Mouse (Mus musculus) lung, postnatal 0 days (tissue): ENCODE results near the gene Selenoi. TPM values are rescaled to one million over a fixed set of nuclear protein-coding genes. Genes with fewer than 3 reads are reported as not detected.
A peak's percentile ranks its signal among the peaks of the same experiment; 100 is the strongest.

Experiments used
- ATAC-seq: fragments of 200-750 bp; cut with Nextera tagmentation; 2 replicates; pipeline ENCODE4 v1.8.0; 2017; ENCODE audit warnings: moderate library complexity
- DNase-seq: peaks from one replicate; pipeline ENCODE4 v3.0.0-alpha.2; 2016; ENCODE audit warnings: low spot score
- H3K27ac ChIP-seq: fragments of 300-500 bp; sonication (generic); 2 replicates; pipeline ENCODE4 v1.5.1; 2014; ENCODE audit warnings: antibody characterized with exemption, mild to moderate bottlenecking, low read length, mixed read lengths
- H3K27me3 ChIP-seq: fragments of 300-500 bp; sonication (generic); replicated peaks from 2 replicates; pipeline ENCODE4 v1.6.1; 2014; ENCODE audit warnings: low read length, mixed read lengths; ENCODE audit not compliant: insufficient read depth
- H3K36me3 ChIP-seq: fragments of 300-500 bp; sonication (generic); 2 replicates; pipeline ENCODE4 v1.6.1; 2014; ENCODE audit warnings: low read length, mixed read lengths; ENCODE audit not compliant: insufficient read depth
- H3K4me1 ChIP-seq: fragments of 300-500 bp; sonication (generic); 2 replicates; pipeline ENCODE4 v1.6.1; 2014; ENCODE audit warnings: antibody characterized with exemption, low read depth, low read length, mixed read lengths; ENCODE audit not compliant: insufficient read depth
- H3K4me2 ChIP-seq: fragments of 300-500 bp; sonication (generic); replicated peaks from 2 replicates; pipeline ENCODE4 v1.6.1; 2014; ENCODE audit warnings: low read depth, mild to moderate bottlenecking, low read length, moderate library complexity, mixed read lengths
- H3K4me3 ChIP-seq: fragments of 300-500 bp; sonication (generic); 2 replicates; pipeline ENCODE4 v1.5.1; 2014; ENCODE audit warnings: low read depth, low read length
- H3K9ac ChIP-seq: fragments of 300-500 bp; sonication (generic); replicated peaks from 2 replicates; pipeline ENCODE4 v1.6.1; 2014; ENCODE audit warnings: low read depth, mild to moderate bottlenecking
- H3K9me3 ChIP-seq: fragments of 300-500 bp; sonication (generic); 2 replicates; pipeline ENCODE4 v1.6.1; 2016; ENCODE audit warnings: low read length, mixed read lengths
- CTCF ChIP-seq: IDR thresholded peaks from 2 replicates; pipeline ENCODE4 v1.5.1; 2016; ENCODE audit warnings: antibody characterized with exemption, mild to moderate bottlenecking
- EP300 ChIP-seq: IDR thresholded peaks from 2 replicates; pipeline ENCODE4 v1.6.1; 2016; ENCODE audit warnings: antibody characterized with exemption, mild to moderate bottlenecking, control low read depth
- WGBS: fragments of 180-500 bp; shearing (Covaris S2); extraction: QIAGEN DNeasy Blood & Tissue Kit; methylation state at CpG from one replicate; pipeline ENCODE4 v1.1.7; 2014; 5-methylcytosine and 5-hydroxymethylcytosine counted together
- polyA plus RNA-seq: library from polyadenylated mRNA; unstranded; fragments of >200 nt; fragmentation: Nextera tagmentation; extraction: Ambion mirVana; gene quantifications from 2 replicates; pipeline ENCODE4 v1.2.1, GENCODE M21; 2015

The Selenoi gene
- polyA plus RNA-seq, 1 experiment from 2014 or later, result 9.4 TPM

DNA sequence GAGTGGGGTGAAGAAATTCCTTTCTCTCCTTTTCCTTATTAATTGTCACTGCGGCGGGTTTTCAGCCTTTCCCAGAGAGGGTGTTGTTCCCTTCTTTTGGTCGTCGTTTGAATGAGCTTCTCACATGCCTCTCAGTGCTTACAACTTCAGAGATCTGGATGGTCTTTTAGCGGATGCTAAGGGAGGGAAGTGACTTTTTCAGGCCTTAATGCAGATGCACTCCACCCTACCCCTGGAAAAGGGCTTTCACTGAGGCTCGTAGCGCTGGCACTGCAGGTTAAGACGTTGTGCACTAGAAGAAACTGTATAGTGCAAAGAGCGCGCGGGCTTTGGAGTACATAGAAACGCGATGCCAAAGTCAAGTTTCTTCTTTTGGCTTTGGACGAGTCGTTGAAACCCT is 661 bp downstream of the Selenoi start:
- no peaks in the 10 kb centered on the region for H3K36me3 ChIP-seq
- no peak for ATAC-seq
- H3K9ac ChIP-seq, result peak overlapping the region; percentile 48
- no peaks in the 10 kb centered on the region for H3K4me1 ChIP-seq
- 2% methylated on average over 15 of the region's 15 CpGs for WGBS
- peak; percentile 19 for DNase-seq
- no peaks in the 10 kb centered on the region for H3K9me3 ChIP-seq
- peak overlapping the region; percentile 92 for H3K4me2 ChIP-seq
- H3K27me3 ChIP-seq, result no peaks in the 10 kb centered on the region
- TF ChIP-seq EP300 (no peak), CTCF (no peak)
- peak overlapping the region; percentile 79 for H3K4me3 ChIP-seq
- H3K27ac ChIP-seq, result peak overlapping the region; percentile 81

DNA sequence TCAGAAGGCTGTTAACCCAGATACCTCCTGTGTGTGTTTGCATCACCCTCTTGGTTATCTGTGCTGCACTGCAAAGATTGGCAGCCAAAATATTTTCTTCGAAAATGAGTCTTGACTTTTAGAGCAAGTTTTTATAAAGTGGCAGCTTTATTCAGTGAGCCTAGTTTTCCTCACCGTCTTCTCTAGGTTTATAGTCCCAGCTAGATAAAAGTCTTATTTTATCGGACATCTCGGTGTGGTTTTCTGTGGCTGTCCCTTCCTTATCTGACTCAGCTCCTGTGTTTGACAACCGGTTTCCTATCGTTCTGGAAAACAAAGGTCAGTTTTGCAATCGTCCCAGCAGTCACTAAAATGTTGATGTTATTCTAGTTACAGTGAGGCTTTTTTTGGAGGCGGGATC is 1.6 kb downstream of the Selenoi start:
- no peak overlapping the region for H3K4me3 ChIP-seq
- WGBS, result 28% methylated on average over 8 of the region's 8 CpGs
- no peaks in the 10 kb centered on the region for H3K27me3 ChIP-seq
- no peaks in the 10 kb centered on the region for H3K9me3 ChIP-seq
- H3K27ac ChIP-seq, result no peak overlapping the region
- ATAC-seq, result no peak
- TF ChIP-seq EP300 (no peak), CTCF (no peak)
- DNase-seq, result peak; percentile 34
- H3K4me2 ChIP-seq, result no peak overlapping the region
- H3K9ac ChIP-seq, result no peak overlapping the region
- no peaks in the 10 kb centered on the region for H3K4me1 ChIP-seq
- H3K36me3 ChIP-seq, result no peaks in the 10 kb centered on the region

DNA sequence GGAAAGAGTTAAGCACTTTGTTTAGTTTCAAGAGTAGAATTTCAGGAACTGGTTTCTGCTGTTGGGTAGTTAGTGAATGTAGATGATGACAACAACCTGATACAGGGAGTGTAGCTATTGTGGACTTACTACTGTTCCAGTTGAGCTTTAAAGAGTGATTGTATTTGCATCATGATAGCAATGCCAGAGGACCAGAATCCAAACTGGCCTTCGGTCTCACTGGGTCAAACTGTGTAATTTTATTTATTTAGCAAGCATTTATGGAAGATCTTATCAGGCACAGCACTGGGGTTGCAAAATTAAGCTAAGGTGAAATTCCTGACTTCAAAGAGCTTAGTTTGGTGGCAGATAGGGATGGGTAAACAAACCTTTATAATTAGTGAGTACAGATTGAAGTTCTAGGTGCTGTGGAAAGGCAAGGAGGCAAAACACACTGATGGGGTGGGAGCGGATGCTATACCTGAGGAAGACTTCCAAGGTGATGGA is 3.3 kb downstream of the Selenoi start:
- no peaks in the 10 kb centered on the region for H3K36me3 ChIP-seq
- H3K9me3 ChIP-seq, result no peaks in the 10 kb centered on the region
- 76% methylated on average over 2 of the region's 2 CpGs for WGBS
- no peak for ATAC-seq
- no peak overlapping the region for H3K27ac ChIP-seq
- H3K4me2 ChIP-seq, result no peak overlapping the region
- H3K4me1 ChIP-seq, result no peaks in the 10 kb centered on the region
- H3K9ac ChIP-seq, result no peak overlapping the region
- H3K4me3 ChIP-seq, result no peak overlapping the region
- no peak for DNase-seq
- H3K27me3 ChIP-seq, result no peaks in the 10 kb centered on the region
- no peak for TF ChIP-seq EP300
- no peak for TF ChIP-seq CTCF

DNA sequence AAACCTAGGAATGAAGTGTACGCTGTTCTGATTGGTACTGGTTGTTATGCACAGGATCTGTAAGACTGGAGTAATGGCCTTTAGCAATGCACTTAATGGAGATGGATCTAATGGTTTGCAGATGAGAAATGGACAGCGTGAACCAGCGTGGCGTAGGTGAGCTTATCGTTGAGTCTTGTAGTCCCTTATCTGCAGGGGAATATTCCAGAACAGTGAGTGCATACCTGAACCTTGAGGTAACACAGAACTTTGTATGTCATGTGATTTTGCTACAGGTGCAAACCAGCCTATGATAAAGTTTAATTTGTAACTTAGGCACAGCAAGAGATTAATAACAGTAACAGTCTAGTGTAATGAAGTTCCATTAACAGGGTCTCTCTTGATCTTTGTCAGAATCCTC is 6.2 kb downstream of the Selenoi start:
- Histone ChIP-seq H3K4me3 (no peak overlapping the region), H3K4me2 (no peak overlapping the region), H3K4me1 (no peaks in the 10 kb centered on the region), H3K27me3 (no peaks in the 10 kb centered on the region), H3K27ac (no peak overlapping the region), H3K9ac (no peak overlapping the region), H3K9me3 (no peaks in the 10 kb centered on the region), H3K36me3 (no peaks in the 10 kb centered on the region)
- ATAC-seq, result no peak
- WGBS, result 79% methylated on average over 5 of the region's 5 CpGs
- no peak for DNase-seq
- TF ChIP-seq CTCF, result no peak
- TF ChIP-seq EP300, result no peak

DNA sequence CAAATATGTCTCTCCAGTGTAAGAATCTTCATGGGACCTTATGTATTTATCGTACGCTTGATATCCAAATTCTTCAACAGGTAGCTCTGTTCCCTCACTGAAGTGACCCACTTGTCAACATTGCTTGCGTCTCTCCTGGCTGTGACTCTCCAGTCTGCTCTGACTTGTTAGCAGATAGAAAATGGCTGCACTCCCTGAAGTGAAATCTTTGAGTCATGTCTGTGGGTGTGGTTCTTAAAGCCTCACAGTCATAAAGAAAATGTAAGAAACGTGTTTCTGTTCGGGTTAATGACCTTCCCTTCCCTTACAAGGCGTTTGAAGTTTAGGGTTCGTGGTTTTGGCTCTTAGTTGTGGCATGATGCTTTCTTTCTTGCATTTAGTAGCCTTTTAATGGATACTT is 8.2 kb downstream of the Selenoi start:
- ATAC-seq (no peak), DNase-seq (peak; percentile 18)
- Histone ChIP-seq H3K9ac (no peak overlapping the region), H3K36me3 (no peaks in the 10 kb centered on the region), H3K27ac (no peak overlapping the region), H3K4me1 (no peaks in the 10 kb centered on the region), H3K4me2 (no peak overlapping the region), H3K4me3 (no peak overlapping the region), H3K27me3 (no peaks in the 10 kb centered on the region), H3K9me3 (no peaks in the 10 kb centered on the region)
- TF ChIP-seq CTCF (no peak), EP300 (no peak)
- 68% methylated on average over 7 of the region's 7 CpGs for WGBS

DNA sequence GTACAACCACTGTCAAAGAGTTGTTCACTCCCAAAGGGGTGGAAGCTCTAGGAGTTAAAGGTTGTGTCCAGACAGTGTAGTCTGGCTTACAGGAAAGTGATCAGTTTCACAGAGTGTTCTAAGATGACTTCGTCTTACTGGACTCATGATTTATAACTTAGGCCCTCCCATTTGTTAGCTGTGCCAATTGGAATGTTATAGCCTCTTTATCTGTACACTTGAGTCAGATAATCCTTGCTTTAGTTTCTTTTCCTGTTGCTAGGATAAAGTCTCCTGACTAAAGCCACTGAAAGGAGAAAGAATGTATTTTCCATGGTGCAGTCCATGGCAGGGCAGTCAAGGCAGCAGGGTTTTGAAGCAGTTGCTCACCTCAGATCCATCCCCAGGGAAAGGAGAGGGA is 10.0 kb downstream of the Selenoi start:
- ATAC-seq (peak; percentile 48; the same call in 1 of the 2 replicates), DNase-seq (peak; percentile 60)
- Histone ChIP-seq H3K9me3 (no peaks in the 10 kb centered on the region), H3K27ac (no peak overlapping the region), H3K36me3 (no peaks in the 10 kb centered on the region), H3K27me3 (no peaks in the 10 kb centered on the region), H3K9ac (no peak overlapping the region), H3K4me2 (no peak overlapping the region), H3K4me3 (no peak overlapping the region), H3K4me1 (peaks cover 4% of the 10 kb centered on the region; the same call in 1 of the 2 replicates)
- 7% methylated on average over 1 of the region's 1 CpGs for WGBS
- no peak for TF ChIP-seq EP300
- TF ChIP-seq CTCF, result no peak

DNA sequence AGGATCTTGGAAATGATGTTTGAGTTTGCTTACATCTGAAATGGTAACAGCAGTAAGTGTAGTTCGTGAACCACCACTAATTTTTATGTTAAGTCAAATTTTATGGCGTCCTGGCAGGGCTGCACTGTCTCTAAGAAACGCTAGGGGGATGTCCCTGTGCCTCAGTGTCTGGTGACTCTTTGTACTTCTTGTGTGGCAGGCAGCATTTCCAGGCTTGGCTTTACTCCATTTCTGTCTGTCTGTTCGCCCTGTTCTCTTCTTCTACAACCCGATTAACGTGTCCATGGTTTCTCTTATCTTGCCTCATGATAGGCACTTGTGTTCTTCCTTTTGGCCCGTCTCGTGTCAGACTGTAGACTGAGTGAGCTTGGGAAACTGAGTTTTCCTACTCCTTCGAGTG is 11.4 kb downstream of the Selenoi start:
- H3K27me3 ChIP-seq, result no peaks in the 10 kb centered on the region
- no peaks in the 10 kb centered on the region for H3K9me3 ChIP-seq
- H3K4me3 ChIP-seq, result no peak overlapping the region
- H3K4me1 ChIP-seq, result peaks cover 4% of the 10 kb centered on the region; the same call in 1 of the 2 replicates
- H3K36me3 ChIP-seq, result no peaks in the 10 kb centered on the region
- no peak overlapping the region for H3K4me2 ChIP-seq
- WGBS, result 43% methylated on average over 9 of the region's 9 CpGs
- DNase-seq (peak; percentile 58), ATAC-seq (no peak)
- no peak overlapping the region for H3K27ac ChIP-seq
- no peak overlapping the region for H3K9ac ChIP-seq
- TF ChIP-seq EP300 (no peak), CTCF (peak; percentile 64)
